In the genomic region with DNA sequence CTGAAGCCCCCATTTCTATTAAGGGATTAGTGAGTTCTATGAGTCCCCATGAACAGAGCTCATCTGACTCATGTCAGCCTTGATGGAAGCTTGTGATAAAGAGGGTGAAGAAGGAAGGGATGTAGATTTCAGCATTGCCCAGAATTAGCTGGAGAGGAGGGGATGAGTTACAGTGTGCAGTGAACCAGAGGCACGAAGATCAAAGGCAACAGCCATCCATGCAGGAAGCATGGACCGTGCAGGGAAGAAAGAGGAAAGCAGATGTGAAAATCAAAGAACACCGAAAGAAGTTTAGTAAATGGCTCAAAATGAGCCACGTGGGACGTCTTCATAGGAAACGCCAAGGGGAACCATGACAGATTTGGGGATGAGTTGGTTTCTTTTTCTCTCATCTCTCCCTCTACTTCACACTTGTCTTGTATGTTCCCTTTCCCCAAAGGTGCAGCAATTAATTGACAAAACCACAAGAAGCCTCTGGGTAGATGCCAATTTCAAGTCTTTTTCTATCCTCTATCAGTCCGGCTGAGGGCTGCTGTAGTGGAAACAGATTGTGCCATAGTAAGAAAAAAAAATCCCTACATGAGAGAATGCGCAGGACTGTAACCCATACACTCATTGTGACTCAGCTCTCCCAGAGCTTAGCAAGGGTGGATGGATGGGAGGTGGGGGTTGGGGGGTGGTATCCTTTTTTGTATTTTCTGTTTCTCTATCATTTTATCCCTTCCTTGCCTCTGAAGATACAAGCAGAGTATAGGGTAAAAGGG, we compare ENCODE assay signal across 29 mouse cellular contexts.
A peak's percentile ranks its signal among the peaks of the same experiment; 100 is the strongest.
DNase-seq lines count a peak whose midpoint lies in the region; ATAC-seq and TF ChIP-seq lines count a peak whose summit lies in the region.
"Had no signal": no experiment of that assay in that cellular context is flagged by ENCODE, and none has a peak within 500 bp of the region (broad histone marks: within the 10 kb centered on the region; RNA-seq: fewer than 3 reads in every experiment).

No protein-coding gene starts in this region.

- no peak for TF ChIP-seq CTCF in kidney, postnatal 0 days (IDR thresholded peaks at IDR 0.05; ENCODE audit: low read depth)
- no peak for TF ChIP-seq CTCF in kidney, adult 2 months (conservative IDR thresholded peaks at IDR 0.05; ENCODE audit: insufficient read depth, insufficient read length, low read depth, low read length)

- no peaks in the 10 kb centered on the region for H3K9me3 ChIP-seq in kidney, postnatal 0 days (replicated peaks; ENCODE audit: low read length)
- H3K9me3 ChIP-seq: embryonic facial prominence, embryonic 12.5 days; heart, embryonic 12.5 days; limb, embryonic 10.5 days; limb, embryonic 15.5 days; liver, embryonic 13.5 days; stomach, embryonic 15.5 days had no signal

- no peak overlapping the region for H3K4me3 ChIP-seq in kidney, postnatal 0 days (replicated peaks; ENCODE audit: low read depth, low read length)
- no peak overlapping the region for H3K4me3 ChIP-seq in kidney, adult 2 months (ENCODE audit: insufficient read depth, low read depth, low read length)
- H3K4me3 ChIP-seq: embryonic facial prominence, embryonic 12.5 days; heart, embryonic 12.5 days; limb, embryonic 10.5 days; limb, embryonic 15.5 days; liver, embryonic 13.5 days; stomach, embryonic 15.5 days had no signal

- no peaks in the 10 kb centered on the region for H3K27me3 ChIP-seq in kidney, postnatal 0 days (ENCODE audit: insufficient read depth, low read length)
- H3K27me3 ChIP-seq in kidney, adult 2 months (replicated peaks; ENCODE audit: control insufficient read depth, insufficient read depth, low read length) = no peaks in the 10 kb centered on the region
- H3K27me3 ChIP-seq: embryonic facial prominence, embryonic 12.5 days; heart, embryonic 12.5 days; limb, embryonic 15.5 days; liver, embryonic 13.5 days; stomach, embryonic 15.5 days had no signal

- no peak overlapping the region for H3K27ac ChIP-seq in kidney, postnatal 0 days
- no peak overlapping the region for H3K27ac ChIP-seq in kidney, adult 2 months (ENCODE audit: insufficient read depth, low read depth, low read length)
- H3K27ac ChIP-seq: embryonic facial prominence, embryonic 12.5 days; hindbrain, embryonic 14.5 days; limb, embryonic 10.5 days; limb, embryonic 15.5 days; liver, embryonic 13.5 days; macrophage; stomach, embryonic 15.5 days had no signal

- no peak overlapping the region for H3K4me2 ChIP-seq in kidney, postnatal 0 days (ENCODE audit: low read length)
- H3K4me2 ChIP-seq: embryonic facial prominence, embryonic 12.5 days; heart, embryonic 12.5 days; hindbrain, embryonic 14.5 days; limb, embryonic 15.5 days; liver, embryonic 13.5 days; stomach, embryonic 15.5 days had no signal

- no peak for TF ChIP-seq POLR2A in kidney, adult 2 months (IDR thresholded peaks at IDR 0.05; ENCODE audit: low read depth, low read length)

- 29% methylated on average over 8 of the region's 8 CpGs for WGBS in kidney, postnatal 0 days
- 33% methylated on average over 8 of the region's 8 CpGs for WGBS in kidney, adult 2 months

- DNase-seq in embryo, embryonic 10 days (ENCODE audit: low spot score) = peak; percentile 7
- no peak for DNase-seq in embryo, embryonic 9.5 days (ENCODE audit: extremely low spot score)
- peak; percentile 55 for DNase-seq in kidney, postnatal 0 days (ENCODE audit: low spot score)
- no peak for DNase-seq in kidney, adult 2 months
- peak; percentile 33 for DNase-seq in forelimb bud, embryonic 11.5 days (ENCODE audit: low read depth, low spot score)
- DNase-seq in layer of hippocampus, postnatal 10 days (ENCODE audit: low spot score in 2 of 2) = no peak
- no peak for DNase-seq in heart, adult 9 months (ENCODE audit: low spot score in 2 of 2)
- DNase-seq: adrenal gland, adult 8-10 months; cerebellum, adult 9-10 months; cerebellum, postnatal 36 days; gastrocnemius, postnatal 36 days; heart, adult 18-20 months; heart, postnatal 4 days; kidney, adult 11 months; kidney, postnatal 4 days; layer of hippocampus, postnatal 36 days; liver, embryonic 13.5 days; lung, adult 18-20 months; right cerebral cortex, postnatal 25 days had no signal

- no peak overlapping the region for H3K9ac ChIP-seq in kidney, postnatal 0 days (ENCODE audit: low read depth, low read length)
- H3K9ac ChIP-seq: embryonic facial prominence, embryonic 12.5 days; heart, embryonic 12.5 days; hindbrain, embryonic 14.5 days; limb, embryonic 15.5 days; liver, embryonic 13.5 days; stomach, embryonic 15.5 days had no signal

- 0 out of 2 replicates have a peak, but pooled peaks have one; percentile 57 for ATAC-seq in kidney, postnatal 0 days (replicated peaks; ENCODE audit: low FRiP score, low read depth)
- ATAC-seq: forebrain, embryonic 14.5 days; lung, postnatal 0 days had no signal

- no peaks in the 10 kb centered on the region for H3K36me3 ChIP-seq in kidney, postnatal 0 days (ENCODE audit: insufficient read depth, low read length)
- H3K36me3 ChIP-seq in kidney, adult 2 months (ENCODE audit: control insufficient read depth, insufficient read depth, low read length) = no peaks in the 10 kb centered on the region
- H3K36me3 ChIP-seq: embryonic facial prominence, embryonic 12.5 days; G1E; heart, embryonic 12.5 days; limb, embryonic 10.5 days; limb, embryonic 15.5 days; liver, embryonic 13.5 days; stomach, embryonic 15.5 days had no signal

- H3K4me1 ChIP-seq in kidney, postnatal 0 days (replicated peaks; ENCODE audit: insufficient read depth, low read length) = no peaks in the 10 kb centered on the region
- no peaks in the 10 kb centered on the region for H3K4me1 ChIP-seq in kidney, adult 2 months (ENCODE audit: control insufficient read depth, insufficient read depth, low read length)
- H3K4me1 ChIP-seq: embryonic facial prominence, embryonic 12.5 days; heart, embryonic 12.5 days; limb, embryonic 15.5 days; liver, embryonic 13.5 days; stomach, embryonic 15.5 days had no signal

Comparison
In these comparisons a context has a peak if more than half of its experiments do, and no peak if none do; other contexts are left out.
1. DNase-seq: peak in embryo, embryonic 10 days (single experiment), kidney, postnatal 0 days (single experiment) and forelimb bud, embryonic 11.5 days (single experiment); none in embryo, embryonic 9.5 days (single experiment), kidney, adult 2 months (single experiment), layer of hippocampus, postnatal 10 days (0 of 2) and heart, adult 9 months (0 of 2).